Mouse (Mus musculus) ES-Bruce4 (cell line): ENCODE measurements around the gene Abcc4.

Experiments used
- CTCF ChIP-seq: IDR thresholded peaks from one replicate; pipeline ENCODE4 v1.8.1; 2011; ENCODE audit warnings: low read depth, low read length
- EP300 ChIP-seq: IDR thresholded peaks from 2 replicates; pipeline ENCODE4 v1.6.1; 2011; ENCODE audit warnings: low read depth, low read length; ENCODE audit not compliant: insufficient read depth
- POLR2A ChIP-seq: IDR thresholded peaks from one replicate; pipeline ENCODE4 v1.8.1; 2011; ENCODE audit warnings: low read length; ENCODE audit not compliant: insufficient read depth

DNA sequence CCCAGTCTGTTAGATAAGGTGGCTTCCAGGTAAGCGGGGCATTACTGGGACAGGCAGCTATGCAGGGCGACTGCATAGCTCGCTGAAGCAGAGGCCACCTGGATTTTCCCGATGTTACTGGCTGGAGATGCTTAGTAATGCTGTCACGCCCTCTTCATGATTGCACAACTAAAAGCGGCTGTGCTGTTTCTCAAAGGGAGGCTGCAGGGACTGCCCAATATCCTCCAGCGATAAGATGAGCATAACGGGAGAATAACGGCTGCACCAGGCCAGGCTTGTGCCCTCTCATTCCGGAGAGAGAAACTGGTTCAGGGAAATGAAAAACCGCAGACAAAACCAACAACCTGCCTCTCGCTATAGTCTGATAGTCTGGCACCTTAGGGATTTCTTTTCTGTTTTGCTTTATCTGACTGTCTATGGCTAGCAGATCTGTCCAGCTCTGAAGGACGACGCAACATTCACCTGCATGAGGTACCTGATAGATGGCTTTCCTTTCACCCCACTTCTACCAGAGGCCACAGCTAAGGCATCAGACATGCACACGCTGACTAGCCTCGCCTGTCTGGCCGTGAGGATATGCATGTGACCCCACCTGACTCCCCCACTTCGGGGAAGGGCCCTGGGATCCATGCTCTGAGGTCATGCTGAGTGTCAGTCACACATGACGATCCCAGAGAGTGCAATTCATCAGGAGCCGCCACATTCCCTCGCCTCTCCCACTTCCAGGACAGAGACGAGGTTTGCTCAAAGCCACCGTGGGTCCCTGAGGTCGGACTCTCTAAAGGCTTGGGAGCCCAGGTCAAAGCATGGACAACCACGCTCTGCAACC lies 67.4 kb downstream of the Abcc4 start:
- no peak for TF ChIP-seq CTCF
- TF ChIP-seq POLR2A: no peak
- no peak for TF ChIP-seq EP300
